Mouse (Mus musculus): Measurements from ENCODE around the gene Smr3a.

Gene Smr3a

GRCm38 (mm10) chr5:88002249-88002648 is at the start of gene Smr3a:
TSS of gene Smr3a (plus strand) at chr5:88002549.
- DNase-seq (ENCODE audit: low spot score in 2 of 2), result no peak

GRCm38 (mm10) chr5:87969201-87969600 is 33.1 kb upstream of the Smr3a start, which contains the start of the genes 2310003L06Rik and Gm28434:
TSS of gene 2310003L06Rik (plus strand) at chr5:87969459.
TSS of gene Gm28434 (plus strand) at chr5:87969517.
- DNase-seq (ENCODE audit: low spot score in 2 of 2), result no peak

- no peak for DNase-seq (ENCODE audit: low spot score in 2 of 2)
Observed at GRCm38 (mm10) chr5:87979139-87979538, 23.2 kb upstream of the Smr3a start, which contains the start of gene Cabs1. TSS of gene Cabs1 (plus strand) at chr5:87979439.

- no peak for DNase-seq (ENCODE audit: low spot score in 2 of 2)
Observed at GRCm38 (mm10) chr5:87982468-87983214, 19.7 kb upstream of the Smr3a start.

GRCm38 (mm10) chr5:88005241-88005640 is 2.9 kb downstream of the Smr3a start:
- no peak for DNase-seq (ENCODE audit: low spot score in 2 of 2)
